Mouse (Mus musculus) lung, embryonic 14.5 days (tissue): ENCODE measurements at regions not wholly inside any gene's neighbourhood (a gene's known extent, or its start where the extent isn't known, plus 50 kb on each side); places are given as distances from the start of the nearest gene placed in this dataset.

ENCODE experiments used
- ATAC-seq: fragments of 200-750 bp; cut with Nextera tagmentation; 2 replicates; pipeline ENCODE4 v1.8.0; 2017; ENCODE audit warnings: mild to moderate bottlenecking, moderate TSS enrichment, moderate library complexity; ENCODE audit not compliant: insufficient read depth
- DNase-seq: peaks from one replicate; pipeline ENCODE4 v3.0.0-alpha.2; 2015
- H3K27ac ChIP-seq: fragments of 300-500 bp; sonication (generic); 2 replicates; pipeline ENCODE4 v1.5.1; 2014; ENCODE audit warnings: low read depth, mild to moderate bottlenecking, moderate library complexity
- H3K27me3 ChIP-seq: fragments of 300-500 bp; sonication (generic); 2 replicates; pipeline ENCODE4 v1.6.1; 2014; ENCODE audit warnings: low read length, control low read depth; ENCODE audit not compliant: insufficient read depth
- H3K36me3 ChIP-seq: fragments of 300-500 bp; sonication (generic); 2 replicates; pipeline ENCODE4 v1.6.1; 2014; ENCODE audit warnings: control low read depth; ENCODE audit not compliant: insufficient read depth
- H3K4me1 ChIP-seq: fragments of 300-500 bp; sonication (generic); 2 replicates; pipeline ENCODE4 v1.6.1; 2014; ENCODE audit warnings: antibody characterized with exemption, control low read depth; ENCODE audit not compliant: insufficient read depth
- H3K4me2 ChIP-seq: fragments of 300-500 bp; sonication (generic); 2 replicates; pipeline ENCODE4 v1.6.1; 2014; ENCODE audit warnings: mild to moderate bottlenecking
- H3K4me3 ChIP-seq: fragments of 300-500 bp; sonication (generic); 2 replicates; pipeline ENCODE4 v1.5.1; 2014; ENCODE audit warnings: low read depth, low read length
- H3K9ac ChIP-seq: fragments of 300-500 bp; sonication (generic); 2 replicates; pipeline ENCODE4 v1.6.1; 2014
- H3K9me3 ChIP-seq: fragments of 300-500 bp; sonication (generic); 2 replicates; pipeline ENCODE4 v1.6.1; 2016; ENCODE audit warnings: low read depth, low read length, control low read depth
- CTCF ChIP-seq: IDR thresholded peaks from 2 replicates; pipeline ENCODE4 v1.5.1; 2016; ENCODE audit warnings: antibody characterized with exemption, low read depth
- WGBS: fragments of 180-500 bp; shearing (Covaris S2); extraction: QIAGEN DNeasy Blood & Tissue Kit; methylation state at CpG from one replicate; pipeline ENCODE4 v1.1.7; 2014; 5-methylcytosine and 5-hydroxymethylcytosine counted together

DNA sequence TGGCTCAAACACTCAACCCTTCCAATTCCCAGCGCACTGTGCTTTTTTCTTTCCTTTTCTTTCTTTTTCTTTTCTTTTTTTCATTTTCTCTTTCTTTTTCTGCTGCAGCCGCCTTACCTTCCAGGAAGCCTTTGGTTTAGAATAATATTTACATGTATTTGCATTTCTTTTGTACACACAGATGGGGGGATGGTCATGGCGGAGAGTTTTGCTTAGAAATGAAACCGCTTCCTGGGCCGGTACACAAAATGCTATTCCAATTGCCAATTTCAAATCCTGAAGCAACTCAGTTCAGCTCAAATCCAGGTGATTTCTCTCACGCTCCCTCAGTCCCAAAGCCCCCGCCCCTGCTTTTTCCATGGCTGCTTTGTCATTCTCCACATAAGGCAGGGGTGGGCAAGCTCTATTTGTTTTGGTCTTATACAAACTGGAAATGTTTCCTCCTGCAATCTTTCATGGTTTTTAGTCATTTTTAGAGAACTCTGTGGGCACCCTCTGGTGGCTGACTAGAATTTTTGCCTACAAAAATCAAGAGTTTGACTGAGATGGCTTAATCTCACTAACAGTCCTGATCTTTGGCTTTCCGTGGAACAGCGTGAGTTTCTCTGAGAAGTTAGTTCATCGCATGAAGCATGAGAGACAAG lies 149.4 kb upstream of the Egln3 start:
- H3K36me3 ChIP-seq, result no peaks in the 10 kb centered on the region
- DNase-seq (peak; percentile 77), ATAC-seq (no peak)
- H3K9me3 ChIP-seq, result no peaks in the 10 kb centered on the region
- peak; percentile 65 for TF ChIP-seq CTCF
- no peak overlapping the region for H3K4me2 ChIP-seq
- no peaks in the 10 kb centered on the region for H3K27me3 ChIP-seq
- no peak overlapping the region for H3K27ac ChIP-seq
- H3K4me1 ChIP-seq, result no peaks in the 10 kb centered on the region; the same call in 1 of the 2 replicates
- no peak overlapping the region for H3K4me3 ChIP-seq
- 60% methylated on average over 10 of the region's 10 CpGs for WGBS
- no peak overlapping the region for H3K9ac ChIP-seq

DNA sequence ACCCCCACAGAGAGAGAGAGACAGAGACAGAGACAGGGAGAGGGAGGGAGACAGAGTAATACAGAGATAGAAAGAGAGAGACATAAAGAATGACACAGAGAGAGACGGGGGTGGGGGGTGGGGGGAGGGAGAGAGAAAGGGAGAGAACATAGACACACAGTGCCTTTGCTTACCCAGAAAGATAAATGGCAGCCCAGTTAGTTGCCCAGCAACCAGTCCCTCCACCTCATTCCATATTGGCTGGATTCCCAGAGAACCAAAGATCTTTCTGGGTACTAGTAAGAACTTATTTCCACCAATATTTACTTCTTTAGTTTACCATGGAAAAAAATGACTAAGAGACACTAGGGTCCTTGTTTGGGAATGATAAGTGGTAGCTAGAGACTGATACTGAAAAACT lies 146.6 kb upstream of the Egln3 start:
- H3K27me3 ChIP-seq, result no peaks in the 10 kb centered on the region
- no peaks in the 10 kb centered on the region; the same call in 1 of the 2 replicates for H3K4me1 ChIP-seq
- no peak overlapping the region for H3K4me2 ChIP-seq
- no peaks in the 10 kb centered on the region for H3K9me3 ChIP-seq
- peak; percentile 76 for ATAC-seq
- H3K9ac ChIP-seq, result no peak overlapping the region
- WGBS, result 9% methylated on average over 1 of the region's 1 CpGs
- H3K27ac ChIP-seq, result no peak overlapping the region
- no peak for TF ChIP-seq CTCF
- no peak overlapping the region for H3K4me3 ChIP-seq
- peak; percentile 83 for DNase-seq
- no peaks in the 10 kb centered on the region for H3K36me3 ChIP-seq

DNA sequence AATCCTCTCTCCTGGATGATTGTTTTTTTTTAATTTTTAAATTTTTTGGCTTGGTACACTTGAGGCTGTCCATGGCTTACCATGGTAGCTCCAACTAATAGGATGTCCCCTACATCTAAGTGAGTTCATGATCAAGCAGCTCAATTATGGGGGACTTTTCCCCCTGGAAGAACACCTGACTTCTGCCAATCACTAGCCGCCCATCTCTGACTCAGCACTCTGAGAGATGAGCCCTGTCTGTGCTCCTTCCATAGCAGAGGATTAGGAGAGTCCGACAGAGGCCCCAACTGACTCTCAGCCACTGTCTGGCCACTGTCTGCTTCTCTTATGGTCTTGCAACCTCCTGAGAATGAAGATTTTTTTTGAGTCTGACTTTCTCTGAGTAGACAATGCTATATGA lies 145.7 kb upstream of the Egln3 start:
- Histone ChIP-seq H3K27ac (no peak overlapping the region), H3K36me3 (no peaks in the 10 kb centered on the region), H3K27me3 (no peaks in the 10 kb centered on the region), H3K9me3 (no peaks in the 10 kb centered on the region), H3K9ac (no peak overlapping the region), H3K4me1 (no peaks in the 10 kb centered on the region; the same call in 1 of the 2 replicates), H3K4me2 (no peak overlapping the region), H3K4me3 (no peak overlapping the region)
- DNase-seq, result no peak
- WGBS, result 83% methylated on average over 2 of the region's 2 CpGs
- no peak for TF ChIP-seq CTCF
- ATAC-seq, result no peak

DNA sequence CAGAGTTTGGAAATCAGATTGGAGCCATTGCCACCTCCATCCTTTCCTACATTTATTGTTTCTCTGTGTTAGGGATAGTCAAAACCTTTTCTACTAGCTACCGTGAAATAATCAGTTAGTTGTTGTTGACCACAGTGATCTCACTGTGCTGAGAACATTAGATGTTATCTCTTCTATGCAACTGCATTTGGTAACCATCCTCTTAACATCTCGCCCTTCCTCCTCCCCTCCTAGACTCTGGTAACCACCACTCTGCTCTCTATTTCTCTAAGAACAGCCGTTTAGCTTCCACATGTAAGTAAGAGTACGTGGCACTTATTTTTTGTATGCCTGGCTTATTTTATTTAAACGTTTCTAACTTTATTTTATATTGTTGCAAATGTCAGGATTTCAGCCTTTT lies 139.8 kb upstream of the Egln3 start:
- DNase-seq, result no peak
- Histone ChIP-seq H3K36me3 (no peaks in the 10 kb centered on the region), H3K27ac (no peak overlapping the region), H3K9me3 (no peaks in the 10 kb centered on the region), H3K4me1 (no peaks in the 10 kb centered on the region), H3K4me2 (no peak overlapping the region), H3K27me3 (no peaks in the 10 kb centered on the region), H3K9ac (no peak overlapping the region), H3K4me3 (no peak overlapping the region)
- WGBS, result 83% methylated on average over 5 of the region's 5 CpGs
- TF ChIP-seq CTCF, result no peak
- no peak for ATAC-seq

DNA sequence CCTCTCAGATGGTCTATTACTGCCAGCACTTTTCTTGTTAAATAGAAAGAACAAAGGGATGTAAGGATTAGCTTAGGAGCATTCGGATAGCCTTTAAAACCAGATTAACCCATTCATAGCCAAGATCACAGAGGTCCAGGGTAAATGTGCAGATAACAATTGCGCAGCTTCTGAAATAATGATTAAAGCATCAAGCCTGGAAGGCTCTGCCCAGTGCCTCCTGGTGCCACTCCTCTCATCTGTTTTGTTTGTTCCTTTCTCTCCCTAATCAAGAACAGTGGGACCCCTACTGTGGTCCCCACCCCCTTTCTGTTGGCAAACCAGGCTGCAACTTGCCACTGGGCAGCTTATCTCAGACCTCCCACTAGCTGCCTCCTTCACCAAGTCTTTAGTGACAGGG lies 131.8 kb upstream of the Egln3 start:
- no peaks in the 10 kb centered on the region for H3K27me3 ChIP-seq
- WGBS, result 33% methylated on average over 2 of the region's 2 CpGs
- no peaks in the 10 kb centered on the region for H3K4me1 ChIP-seq
- no peak for TF ChIP-seq CTCF
- H3K4me2 ChIP-seq, result no peak overlapping the region
- H3K36me3 ChIP-seq, result no peaks in the 10 kb centered on the region
- H3K4me3 ChIP-seq, result no peak overlapping the region
- no peak overlapping the region for H3K9ac ChIP-seq
- no peaks in the 10 kb centered on the region for H3K9me3 ChIP-seq
- H3K27ac ChIP-seq, result no peak overlapping the region
- no peak for DNase-seq
- ATAC-seq, result no peak

DNA sequence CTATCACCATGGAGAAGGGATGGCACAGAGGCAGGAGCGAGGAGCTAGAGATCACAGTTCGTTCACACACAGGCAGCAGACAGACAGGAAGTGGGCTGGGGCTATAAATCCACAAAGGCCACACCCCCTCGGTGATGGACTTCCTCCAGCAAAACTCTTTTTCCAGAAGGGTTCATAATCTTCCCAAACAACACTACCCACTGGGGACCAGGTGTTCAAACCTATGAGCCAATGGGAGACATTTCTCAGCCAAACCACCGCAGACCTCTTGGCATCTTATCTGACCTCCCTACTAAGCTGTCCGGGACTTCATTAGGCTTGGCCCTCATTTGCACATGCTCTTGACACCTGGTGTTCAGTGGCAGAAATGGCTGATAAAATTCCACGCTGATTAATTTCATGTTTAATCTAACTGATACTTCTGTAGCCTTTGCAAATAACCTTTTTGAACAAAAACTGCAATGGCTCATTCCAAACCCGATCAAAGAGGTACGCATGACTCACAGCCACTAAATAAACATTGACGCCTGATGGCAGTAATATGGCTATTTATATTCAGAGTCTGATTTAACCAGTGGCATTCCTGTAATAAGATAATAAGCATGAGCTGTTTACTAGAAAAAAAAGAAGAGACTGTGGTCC lies 131.0 kb upstream of the Egln3 start:
- Histone ChIP-seq H3K27me3 (no peaks in the 10 kb centered on the region), H3K9ac (no peak overlapping the region), H3K9me3 (no peaks in the 10 kb centered on the region), H3K4me2 (no peak overlapping the region), H3K36me3 (no peaks in the 10 kb centered on the region), H3K4me1 (no peaks in the 10 kb centered on the region), H3K27ac (no peak overlapping the region), H3K4me3 (no peak overlapping the region)
- TF ChIP-seq CTCF, result no peak
- 41% methylated on average over 9 of the region's 9 CpGs for WGBS
- DNase-seq (peak; percentile 40), ATAC-seq (no peak; the same call in 1 of the 2 replicates)

DNA sequence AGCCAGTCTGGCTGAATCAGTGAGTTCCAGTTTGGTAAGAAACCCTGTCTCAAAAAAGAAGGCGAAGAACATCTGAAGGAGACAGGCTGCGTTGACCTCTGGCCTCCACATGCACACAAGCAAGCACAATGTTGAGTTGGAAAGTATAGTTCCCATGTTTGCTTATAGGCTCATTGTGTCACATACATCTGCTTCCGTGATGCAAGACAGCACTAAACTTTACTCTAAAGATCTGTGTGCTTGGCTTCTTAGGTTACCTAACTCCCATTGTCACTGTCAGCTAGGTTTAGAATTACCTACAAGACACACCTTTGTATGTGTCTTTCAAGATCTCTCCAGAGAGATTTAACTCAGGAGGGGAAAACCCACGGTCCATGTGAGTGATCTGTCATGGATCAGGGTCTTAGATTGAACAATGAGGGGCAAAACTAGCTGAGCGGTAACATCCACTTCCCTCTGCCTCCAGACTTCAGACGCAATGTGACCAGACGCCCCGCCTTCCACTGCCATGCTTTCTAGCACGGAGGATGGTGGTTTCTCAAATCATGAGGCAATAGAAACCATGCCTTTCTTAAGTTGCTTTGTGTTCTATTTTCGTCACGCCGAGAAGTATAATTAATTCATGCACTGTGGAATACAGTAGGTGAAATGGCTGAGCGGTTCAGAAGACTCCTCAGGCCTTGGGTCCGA lies 130.1 kb upstream of the Egln3 start:
- no peak for TF ChIP-seq CTCF
- Histone ChIP-seq H3K27me3 (no peaks in the 10 kb centered on the region), H3K4me2 (no peak overlapping the region), H3K27ac (no peak overlapping the region), H3K9ac (no peak overlapping the region), H3K4me3 (no peak overlapping the region), H3K9me3 (no peaks in the 10 kb centered on the region), H3K4me1 (no peaks in the 10 kb centered on the region), H3K36me3 (no peaks in the 10 kb centered on the region)
- no peak for ATAC-seq
- 86% methylated on average over 14 of the region's 14 CpGs for WGBS
- no peak for DNase-seq
